Mouse (Mus musculus) stomach, postnatal 0 days (tissue): Measurements from ENCODE around the gene Neurog1.

Experiments used
- CTCF ChIP-seq: IDR thresholded peaks from 2 replicates; pipeline ENCODE4 v1.5.1; 2016; ENCODE audit warnings: antibody characterized with exemption, low read depth, mild to moderate bottlenecking, moderate library complexity
- EP300 ChIP-seq: optimal IDR thresholded peaks from 2 replicates; pipeline ENCODE3; 2016; ENCODE audit warnings: antibody characterized with exemption

DNA sequence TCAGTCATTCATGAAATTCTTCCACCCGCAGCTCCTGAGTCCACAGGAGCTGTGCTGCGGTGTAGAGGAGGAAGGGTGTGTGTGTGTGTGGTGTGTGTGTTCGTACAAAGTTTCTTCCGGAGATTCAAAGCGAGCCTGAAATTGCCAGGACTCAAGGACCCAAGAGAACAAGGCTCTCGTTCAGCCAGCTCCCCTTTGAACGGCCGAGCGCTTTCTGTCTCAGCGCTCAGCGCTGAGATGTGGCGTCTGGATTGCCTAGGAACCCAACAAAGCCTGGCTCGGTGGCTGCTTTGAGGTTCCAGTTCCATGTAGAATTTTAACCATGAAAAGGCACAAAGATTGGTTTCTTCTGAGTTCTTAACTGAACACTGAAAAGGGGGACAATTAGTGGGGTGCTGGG, 18.2 kb upstream of the Neurog1 start:
- no peak for TF ChIP-seq CTCF
- no peak for TF ChIP-seq EP300
